Comparison of ENCODE assay signal across 8 mouse cellular contexts in the genomic region with DNA sequence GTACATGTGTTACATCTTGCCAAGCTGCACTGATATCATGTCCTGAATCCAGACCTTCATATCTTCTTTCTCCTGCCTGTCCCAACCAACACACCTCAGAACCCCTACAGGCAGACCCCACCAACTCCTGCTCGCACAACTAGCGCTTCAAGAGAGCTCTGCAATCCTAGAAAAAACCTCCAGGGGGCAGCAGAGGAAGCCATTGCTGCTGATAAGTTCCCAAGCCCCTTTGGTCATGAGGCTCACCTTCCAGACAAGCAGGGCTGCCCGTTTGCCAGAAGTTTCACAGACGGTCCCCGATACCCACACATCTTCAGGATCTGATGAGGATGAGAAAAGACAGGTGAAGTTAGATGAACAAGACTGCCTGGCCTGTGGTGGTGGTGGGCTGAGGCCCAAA. TPM values are rescaled to one million over a fixed set of nuclear protein-coding genes. Genes with fewer than 3 reads are reported as not detected.
A peak's percentile ranks its signal among the peaks of the same experiment; 100 is the strongest.
DNase-seq lines count a peak whose midpoint lies in the region; ATAC-seq lines count a peak whose summit lies in the region.

No protein-coding gene starts in this region.

- ATAC-seq in activated CD4-positive, CD25-positive, alpha-beta regulatory T cell, adult 4 months: no peak

- DNase-seq in CD8-positive naive resting alpha-beta T cell, adult 2 months (ENCODE audit: low read depth in 2 of 2, low spot score in 2 of 2): peak; percentile 75 to 82
- DNase-seq in WW6 (ENCODE audit: low read depth, low spot score): peak; percentile 74
- peak; percentile 67 to 83 for DNase-seq in cerebellum, postnatal 4 days (ENCODE audit: low spot score in 2 of 2)
- peak; percentile 39 for DNase-seq in gastrocnemius, postnatal 25 days
- peak; percentile 39 to 74 for DNase-seq in layer of hippocampus, adult 8-10 months (ENCODE audit: low spot score in 2 of 2)
- peak; percentile 89 for DNase-seq in lung, postnatal 36 days
- DNase-seq in right cerebral cortex, postnatal 25 days: peak; percentile 27

RNA-seq across cellular contexts. Expression of gene Il27ra, which starts 3.3 kb away (rescaled TPM):
- 1 to 10 TPM in 1 of 2 experiments, under 1 TPM in 1; 0.69 to 1.2 TPM for total RNA-seq in gastrocnemius, postnatal 25 days (2021)
- total RNA-seq in layer of hippocampus, adult 8-10 months (2022): 1 to 10 TPM; 1.5 to 2.7 (median 1.8) TPM
- polyA plus RNA-seq in activated CD4-positive, CD25-positive, alpha-beta regulatory T cell, adult 4 months (2017; shearing (Covaris generic)): 100 to 1,000 TPM; 185 to 292 TPM

RNA-seq across cellular contexts. Expression of gene Rln3, which starts 5.8 kb away (rescaled TPM):
- not detected for total RNA-seq in gastrocnemius, postnatal 25 days (2021)
- not detected for total RNA-seq in layer of hippocampus, adult 8-10 months (2022)
- 10 to 100 TPM; 44.3 to 60.9 TPM for polyA plus RNA-seq in activated CD4-positive, CD25-positive, alpha-beta regulatory T cell, adult 4 months (2017; shearing (Covaris generic))

RNA-seq across cellular contexts. Expression of gene Palm3, which starts 17.8 kb away (rescaled TPM):
- under 1 TPM; 0.26 to 0.32 TPM for total RNA-seq in gastrocnemius, postnatal 25 days (2021)
- 1 to 10 TPM; 3.3 to 5.0 (median 4.2) TPM for total RNA-seq in layer of hippocampus, adult 8-10 months (2022)
- polyA plus RNA-seq in activated CD4-positive, CD25-positive, alpha-beta regulatory T cell, adult 4 months (2017; shearing (Covaris generic)): 1 to 10 TPM; 1.1 to 2.4 TPM

RNA-seq across cellular contexts. Expression of gene Gm10643, which starts 25.9 kb away (rescaled TPM):
- 1 to 10 TPM; 1.3 to 1.6 TPM for total RNA-seq in gastrocnemius, postnatal 25 days (2021)
- 1 to 10 TPM; 3.4 to 7.1 (median 5.4) TPM for total RNA-seq in layer of hippocampus, adult 8-10 months (2022)
- polyA plus RNA-seq in activated CD4-positive, CD25-positive, alpha-beta regulatory T cell, adult 4 months (2017; shearing (Covaris generic)): 1 to 10 TPM in 1 of 2 experiments, under 1 TPM in 1; 0.98 to 1.2 TPM

RNA-seq across cellular contexts. Expression of gene 2210011C24Rik, which starts 27.1 kb away (rescaled TPM):
- 1 to 10 TPM; 3.3 to 5.9 TPM for total RNA-seq in gastrocnemius, postnatal 25 days (2021)
- total RNA-seq in layer of hippocampus, adult 8-10 months (2022): 1 to 10 TPM; 1.0 to 2.3 (median 1.5) TPM
- polyA plus RNA-seq in activated CD4-positive, CD25-positive, alpha-beta regulatory T cell, adult 4 months (2017; shearing (Covaris generic)): 1 to 10 TPM in 1 of 2 experiments, under 1 TPM in 1; 0.83 to 1.1 TPM

Comparison
In these comparisons a context has a peak if more than half of its experiments do, and no peak if none do; other contexts are left out.
1. DNase-seq: peak in every context shown above with its lines; median percentile 89 in lung, postnatal 36 days; 78 in CD8-positive naive resting alpha-beta T cell, adult 2 months; 75 in cerebellum, postnatal 4 days; 74 in WW6; 56 in layer of hippocampus, adult 8-10 months; 39 in gastrocnemius, postnatal 25 days; 27 in right cerebral cortex, postnatal 25 days.